Mouse (Mus musculus) lung, embryonic 14.5 days (tissue): Measurements from ENCODE around the gene Hlf. TPM values are rescaled to one million over a fixed set of nuclear protein-coding genes. Genes with fewer than 3 reads are reported as not detected.

ENCODE experiments used
- ATAC-seq: fragments of 200-750 bp; cut with Nextera tagmentation; 2 replicates; pipeline ENCODE4 v1.8.0; 2017; ENCODE audit warnings: mild to moderate bottlenecking, moderate TSS enrichment, moderate library complexity; ENCODE audit not compliant: insufficient read depth
- DNase-seq: peaks from one replicate; pipeline ENCODE4 v3.0.0-alpha.2; 2015
- H3K27ac ChIP-seq: fragments of 300-500 bp; sonication (generic); 2 replicates; pipeline ENCODE4 v1.5.1; 2014; ENCODE audit warnings: low read depth, mild to moderate bottlenecking, moderate library complexity
- H3K27me3 ChIP-seq: fragments of 300-500 bp; sonication (generic); 2 replicates; pipeline ENCODE4 v1.6.1; 2014; ENCODE audit warnings: low read length, control low read depth; ENCODE audit not compliant: insufficient read depth
- H3K36me3 ChIP-seq: fragments of 300-500 bp; sonication (generic); 2 replicates; pipeline ENCODE4 v1.6.1; 2014; ENCODE audit warnings: control low read depth; ENCODE audit not compliant: insufficient read depth
- H3K4me1 ChIP-seq: fragments of 300-500 bp; sonication (generic); 2 replicates; pipeline ENCODE4 v1.6.1; 2014; ENCODE audit warnings: antibody characterized with exemption, control low read depth; ENCODE audit not compliant: insufficient read depth
- H3K4me2 ChIP-seq: fragments of 300-500 bp; sonication (generic); 2 replicates; pipeline ENCODE4 v1.6.1; 2014; ENCODE audit warnings: mild to moderate bottlenecking
- H3K4me3 ChIP-seq: fragments of 300-500 bp; sonication (generic); 2 replicates; pipeline ENCODE4 v1.5.1; 2014; ENCODE audit warnings: low read depth, low read length
- H3K9ac ChIP-seq: fragments of 300-500 bp; sonication (generic); 2 replicates; pipeline ENCODE4 v1.6.1; 2014
- H3K9me3 ChIP-seq: fragments of 300-500 bp; sonication (generic); 2 replicates; pipeline ENCODE4 v1.6.1; 2016; ENCODE audit warnings: low read depth, low read length, control low read depth
- CTCF ChIP-seq: IDR thresholded peaks from 2 replicates; pipeline ENCODE4 v1.5.1; 2016; ENCODE audit warnings: antibody characterized with exemption, low read depth
- WGBS: fragments of 180-500 bp; shearing (Covaris S2); extraction: QIAGEN DNeasy Blood & Tissue Kit; methylation state at CpG from one replicate; pipeline ENCODE4 v1.1.7; 2014; 5-methylcytosine and 5-hydroxymethylcytosine counted together
- polyA plus RNA-seq: library from polyadenylated mRNA; unstranded; fragments of >200 nt; fragmentation: Nextera tagmentation; extraction: Ambion mirVana; gene quantifications from 2 replicates; pipeline ENCODE4 v1.2.1, GENCODE M21; 2014

Hlf gene
- polyA plus RNA-seq, 1 experiment from 2014 or later = 3.6 TPM

DNA sequence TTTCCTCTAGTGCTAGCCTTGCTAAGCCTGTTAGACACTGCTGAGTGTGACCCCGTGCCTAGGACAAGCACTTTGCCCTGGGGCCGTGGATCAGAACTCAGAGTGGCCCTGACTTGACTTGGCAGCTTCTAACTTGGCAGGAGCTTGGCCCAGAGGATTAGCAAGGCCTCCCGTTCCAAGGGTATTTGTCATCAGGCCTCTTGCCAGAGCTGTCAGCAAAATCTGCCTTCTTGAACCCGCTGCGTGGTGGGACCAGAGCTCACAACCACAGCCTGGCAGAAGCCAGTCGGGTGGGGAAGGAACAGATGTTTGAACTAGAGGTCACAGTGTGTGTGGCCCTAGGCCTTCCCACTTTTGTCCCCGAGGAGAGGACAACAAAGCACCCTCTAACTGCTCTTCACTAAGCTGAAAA lies 35.4 kb downstream of the Hlf start:
- H3K9me3 ChIP-seq = no peaks in the 10 kb centered on the region
- 23% methylated on average over 7 of the region's 7 CpGs for WGBS
- no peak for TF ChIP-seq CTCF
- H3K36me3 ChIP-seq = no peaks in the 10 kb centered on the region
- ATAC-seq (peak; percentile 21; the same call in 1 of the 2 replicates), DNase-seq (peak; percentile 62)
- H3K27me3 ChIP-seq = no peaks in the 10 kb centered on the region
- H3K4me1 ChIP-seq = peaks cover 33% of the 10 kb centered on the region
- H3K4me2 ChIP-seq = no peak overlapping the region
- H3K27ac ChIP-seq = peak overlapping the region; percentile 43; the same call in 1 of the 2 replicates
- H3K9ac ChIP-seq = no peak overlapping the region
- no peak overlapping the region for H3K4me3 ChIP-seq

DNA sequence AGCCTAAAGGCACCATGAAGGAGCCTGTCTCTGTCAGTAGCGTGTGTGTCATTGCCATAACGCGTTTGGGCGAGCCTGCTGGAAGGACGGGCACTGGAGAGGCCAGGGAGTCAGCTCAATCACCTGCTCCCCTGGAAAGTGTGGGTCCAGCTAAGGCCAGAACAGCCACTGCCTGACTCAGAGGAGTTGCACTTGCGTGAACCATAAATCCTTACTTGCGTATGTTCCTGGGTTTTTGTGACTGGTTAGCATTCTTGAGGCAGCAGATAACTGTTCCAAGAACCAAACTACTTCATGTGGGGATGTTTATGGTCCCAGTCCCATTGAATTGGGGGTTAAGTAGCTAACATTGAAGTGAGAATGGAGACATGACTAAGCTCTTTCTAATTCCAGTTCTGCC lies 38.0 kb downstream of the Hlf start:
- no peak overlapping the region for H3K27ac ChIP-seq
- no peak overlapping the region for H3K9ac ChIP-seq
- H3K4me3 ChIP-seq = no peak overlapping the region
- no peaks in the 10 kb centered on the region for H3K36me3 ChIP-seq
- WGBS = 84% methylated on average over 7 of the region's 7 CpGs
- ATAC-seq = no peak
- peaks cover 25% of the 10 kb centered on the region for H3K4me1 ChIP-seq
- no peaks in the 10 kb centered on the region for H3K27me3 ChIP-seq
- no peak overlapping the region for H3K4me2 ChIP-seq
- DNase-seq = no peak
- TF ChIP-seq CTCF = no peak
- H3K9me3 ChIP-seq = no peaks in the 10 kb centered on the region

DNA sequence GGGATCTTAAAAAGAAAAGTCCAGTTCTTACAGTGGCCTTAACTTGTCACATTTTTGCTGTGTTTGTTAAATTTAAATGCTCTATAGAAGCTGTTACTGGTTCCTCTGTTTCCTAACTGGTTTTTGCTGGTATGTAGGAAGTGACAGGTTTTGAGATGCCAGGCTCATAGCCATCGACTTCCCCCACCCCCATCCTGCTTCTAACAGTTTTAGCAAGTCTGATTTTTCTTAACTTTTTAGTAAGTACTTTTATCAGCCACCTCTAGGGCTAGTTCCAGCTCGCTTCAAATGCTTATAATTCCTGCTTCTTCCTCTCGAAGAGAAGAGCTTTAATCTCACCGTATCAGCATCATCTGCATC lies 40.6 kb downstream of the Hlf start:
- H3K9me3 ChIP-seq = no peaks in the 10 kb centered on the region
- TF ChIP-seq CTCF = no peak
- H3K9ac ChIP-seq = no peak overlapping the region
- H3K27ac ChIP-seq = no peak overlapping the region
- no peaks in the 10 kb centered on the region for H3K36me3 ChIP-seq
- ATAC-seq (no peak), DNase-seq (no peak)
- H3K4me2 ChIP-seq = no peak overlapping the region
- H3K4me1 ChIP-seq = peaks cover 2% of the 10 kb centered on the region
- 47% methylated on average over 4 of the region's 4 CpGs for WGBS
- no peak overlapping the region for H3K4me3 ChIP-seq
- no peaks in the 10 kb centered on the region for H3K27me3 ChIP-seq

DNA sequence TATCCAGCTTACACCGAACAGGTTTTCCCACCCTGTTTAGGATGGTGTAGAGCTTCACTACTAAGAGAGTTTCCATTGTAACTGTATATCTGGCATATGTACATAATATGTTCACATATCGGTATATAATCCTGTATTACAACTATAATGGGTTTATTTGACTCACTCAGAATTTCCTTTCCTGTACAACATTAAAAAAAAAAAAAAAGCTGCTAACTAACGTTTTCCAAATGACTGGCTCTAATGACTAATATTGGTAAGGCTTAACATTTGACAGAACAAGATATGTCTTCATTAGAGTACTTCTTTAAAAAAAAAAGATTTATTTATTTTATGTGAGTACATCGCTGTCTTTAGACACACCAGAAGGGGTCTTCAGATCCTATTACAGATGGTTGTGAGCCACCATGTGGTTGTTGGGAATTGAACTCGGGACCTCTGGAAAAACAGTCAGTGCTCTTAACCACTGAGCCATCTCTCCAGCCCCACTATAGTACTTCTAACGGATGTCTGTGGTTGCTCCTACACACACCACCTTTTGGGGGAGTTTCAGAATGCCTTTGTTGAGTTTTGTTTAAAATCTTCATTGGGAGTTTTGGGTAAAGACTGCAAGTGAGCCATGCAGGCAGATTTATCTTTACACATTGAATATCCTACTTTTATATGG lies 41.1 kb downstream of the Hlf start:
- no peak for TF ChIP-seq CTCF
- no peak overlapping the region for H3K9ac ChIP-seq
- no peaks in the 10 kb centered on the region for H3K36me3 ChIP-seq
- no peak overlapping the region for H3K27ac ChIP-seq
- no peaks in the 10 kb centered on the region for H3K27me3 ChIP-seq
- ATAC-seq (no peak), DNase-seq (no peak)
- no peaks in the 10 kb centered on the region for H3K4me1 ChIP-seq
- 66% methylated on average over 6 of the region's 6 CpGs for WGBS
- no peak overlapping the region for H3K4me2 ChIP-seq
- no peaks in the 10 kb centered on the region for H3K9me3 ChIP-seq
- H3K4me3 ChIP-seq = no peak overlapping the region

- Histone ChIP-seq H3K27me3 (no peaks in the 10 kb centered on the region), H3K36me3 (no peaks in the 10 kb centered on the region), H3K4me1 (no peaks in the 10 kb centered on the region), H3K9me3 (no peaks in the 10 kb centered on the region), H3K27ac (no peak overlapping the region), H3K4me3 (no peak overlapping the region), H3K4me2 (no peak overlapping the region), H3K9ac (no peak overlapping the region)
- no peak for DNase-seq
- no peak for ATAC-seq
- no peak for TF ChIP-seq CTCF
- WGBS = 62% methylated on average over 13 of the region's 13 CpGs
These were observed 42.8 kb downstream of the Hlf start for GRCm38 (mm10) chr11:90347667-90348459.

GRCm38 (mm10) chr11:90345746-90346145 lies 44.9 kb downstream of the Hlf start:
- no peak for TF ChIP-seq CTCF
- 91% methylated on average over 11 of the region's 11 CpGs for WGBS

GRCm38 (mm10) chr11:90342858-90343257 lies 47.8 kb downstream of the Hlf start:
- H3K27me3 ChIP-seq = no peaks in the 10 kb centered on the region
- WGBS = 87% methylated on average over 5 of the region's 5 CpGs
- TF ChIP-seq CTCF = no peak

More at GRCm38 (mm10) chr11:90345746-90346145, 44.9 kb downstream of the Hlf start:
- H3K9me3 ChIP-seq = no peaks in the 10 kb centered on the region
- no peaks in the 10 kb centered on the region for H3K4me1 ChIP-seq
- no peak overlapping the region for H3K4me3 ChIP-seq
- no peaks in the 10 kb centered on the region for H3K27me3 ChIP-seq
- H3K9ac ChIP-seq = no peak overlapping the region
- H3K36me3 ChIP-seq = no peaks in the 10 kb centered on the region
- no peak overlapping the region for H3K4me2 ChIP-seq
- ATAC-seq (no peak), DNase-seq (no peak)
- H3K27ac ChIP-seq = no peak overlapping the region

More at GRCm38 (mm10) chr11:90342858-90343257, 47.8 kb downstream of the Hlf start:
- Histone ChIP-seq H3K4me3 (no peak overlapping the region), H3K4me2 (no peak overlapping the region), H3K9ac (no peak overlapping the region), H3K9me3 (no peaks in the 10 kb centered on the region), H3K36me3 (no peaks in the 10 kb centered on the region), H3K4me1 (no peaks in the 10 kb centered on the region), H3K27ac (no peak overlapping the region)
- DNase-seq (no peak), ATAC-seq (no peak)
